Mouse (Mus musculus) testis, adult 2 months (tissue): ENCODE data around the gene Adprh.

Experiments
- CTCF ChIP-seq: fragments of 200-500 bp; IDR thresholded peaks from 2 replicates; pipeline ENCODE4 v1.5.1; 2012; ENCODE audit warnings: low read depth, mild to moderate bottlenecking, inconsistent platforms, low read length, moderate library complexity; ENCODE audit not compliant: control insufficient read depth, insufficient read depth, insufficient replicate concordance
- POLR2A ChIP-seq: fragments of 200-500 bp; IDR thresholded peaks from 2 replicates; pipeline ENCODE4 v1.6.1; 2012; ENCODE audit warnings: low read depth, mild to moderate bottlenecking, inconsistent platforms, low read length, moderate library complexity; ENCODE audit not compliant: control insufficient read depth

GRCm38 (mm10) chr16:38462161-38462560 is 9.7 kb upstream of the Adprh start:
- no peak for TF ChIP-seq POLR2A
- TF ChIP-seq CTCF: no peak
